Mouse (Mus musculus): ENCODE data around the gene Anp32e. TPM values are rescaled to one million over a fixed set of nuclear protein-coding genes. Genes with fewer than 3 reads are reported as not detected.

Anp32e gene
- total RNA-seq, 1 experiment, result 50.8 TPM

DNA sequence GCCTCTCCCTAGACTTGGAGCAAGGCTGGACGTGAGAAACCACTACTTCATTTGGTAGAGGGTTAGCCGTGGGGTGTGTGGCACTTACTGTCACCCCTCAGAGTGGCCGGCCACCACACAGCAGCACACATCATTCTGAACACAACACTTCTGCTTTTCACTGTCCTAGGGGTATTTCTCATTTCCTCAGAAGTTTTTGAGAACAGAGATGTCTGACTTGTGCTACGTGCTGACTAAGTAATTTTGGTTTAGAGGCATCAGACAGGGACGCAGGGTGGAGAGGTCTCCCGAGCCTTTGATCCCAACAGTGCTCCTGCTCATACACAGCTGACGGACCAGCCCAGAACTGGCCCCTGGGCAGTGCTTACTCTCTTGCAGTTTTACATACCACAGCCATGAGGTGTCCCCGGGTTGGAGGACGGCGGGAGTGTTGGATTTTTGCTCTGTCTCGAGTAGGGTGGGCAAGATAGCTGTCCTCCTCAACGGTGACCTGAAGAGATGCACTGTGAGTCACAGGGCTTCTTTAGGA, 61.4 kb downstream of the Anp32e start:
- H3K4me3 ChIP-seq (ENCODE audit: insufficient read depth in 1 of 2, low read depth in 1 of 2, low read length in 2 of 2, poor library complexity in 1 of 2, severe bottlenecking in 1 of 2), result no peak overlapping the region
- H3K9ac ChIP-seq (ENCODE audit: insufficient read depth, low read depth, low read length, poor library complexity, severe bottlenecking), result no peak overlapping the region
- no peak for DNase-seq (ENCODE audit: low read depth, low spot score)
- H3K27ac ChIP-seq (ENCODE audit: insufficient read depth, low read depth, low read length, poor library complexity, severe bottlenecking), result no peak overlapping the region
- peaks cover 2 to 31% of the 10 kb centered on the region in 2 experiments; a peak in 1 of 4 replicates for H3K4me1 ChIP-seq (ENCODE audit: control insufficient read depth in 2 of 2, insufficient read depth in 2 of 2, low read length in 2 of 2, poor library complexity in 1 of 2)
- no peak for TF ChIP-seq MAFK (IDR thresholded peaks at IDR 0.05; ENCODE audit: insufficient read depth, low read depth, low read length)
- TF ChIP-seq HCFC1 (IDR thresholded peaks at IDR 0.05; ENCODE audit: borderline replicate concordance, insufficient read depth, low read length), result no peak
- no peak for TF ChIP-seq ZNF384 (IDR thresholded peaks at IDR 0.05; ENCODE audit: low read depth, low read length)
- no peak for TF ChIP-seq ZC3H11A (IDR thresholded peaks at IDR 0.05; ENCODE audit: borderline replicate concordance, low read depth, low read length)
- no peak for TF ChIP-seq CHD2 (IDR thresholded peaks at IDR 0.05; ENCODE audit: low read depth, low read length)
- peaks cover 2% of the 10 kb centered on the region; the same call in 1 of the 2 replicates for H3K36me3 ChIP-seq (ENCODE audit: control insufficient read depth, insufficient read depth, low read length, poor library complexity, severe bottlenecking)
- no peaks in the 10 kb centered on the region for H3K9me3 ChIP-seq (ENCODE audit: control insufficient read depth, insufficient read depth, low read depth, low read length)
- in situ Hi-C loops (cut with MboI; ENCODE audit: low sequenced_read_pairs in 2 of 2, unreplicated experiment in 2 of 2), result no loop called here

DNA sequence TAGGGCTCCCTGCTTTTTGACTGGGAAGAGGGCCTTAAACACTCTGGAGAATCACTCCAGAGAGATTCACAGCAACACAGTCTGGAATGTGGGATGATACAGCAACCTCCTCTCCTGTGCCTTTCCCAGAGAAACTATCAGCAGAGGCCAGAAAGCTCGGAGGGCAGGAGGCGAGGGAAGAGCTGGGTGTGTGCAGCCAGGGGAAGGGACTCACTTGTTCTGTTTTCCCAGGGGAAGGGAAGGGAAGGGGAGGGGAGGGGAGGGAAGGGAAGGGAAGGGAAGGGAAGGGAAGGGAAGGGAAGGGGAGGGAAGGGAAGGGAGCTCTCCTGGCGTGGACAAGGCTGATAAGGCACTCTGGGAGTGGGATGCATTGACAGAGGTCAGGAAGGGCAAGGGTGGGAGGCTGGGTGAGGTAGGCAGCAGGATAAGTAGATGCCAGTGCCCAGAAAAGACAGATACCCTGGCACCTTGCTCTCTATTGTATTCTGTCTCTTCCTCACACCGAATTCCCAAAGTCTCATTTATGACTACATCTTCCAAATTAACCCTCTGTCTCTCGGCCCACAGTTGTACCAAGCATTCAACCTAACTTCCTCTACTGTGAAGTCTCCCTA, 64.1 kb downstream of the Anp32e start:
- in situ Hi-C loops (cut with MboI; ENCODE audit: low sequenced_read_pairs in 2 of 2, unreplicated experiment in 2 of 2), result no loop called here
- no peak for TF ChIP-seq CHD2 (IDR thresholded peaks at IDR 0.05; ENCODE audit: low read depth, low read length)
- no peak for TF ChIP-seq ZNF384 (IDR thresholded peaks at IDR 0.05; ENCODE audit: low read depth, low read length)
- no peak for TF ChIP-seq MAFK (IDR thresholded peaks at IDR 0.05; ENCODE audit: insufficient read depth, low read depth, low read length)
- no peak for TF ChIP-seq ZC3H11A (IDR thresholded peaks at IDR 0.05; ENCODE audit: borderline replicate concordance, low read depth, low read length)
- no peak for TF ChIP-seq HCFC1 (IDR thresholded peaks at IDR 0.05; ENCODE audit: borderline replicate concordance, insufficient read depth, low read length)
- H3K9me3 ChIP-seq (ENCODE audit: control insufficient read depth, insufficient read depth, low read depth, low read length), result no peaks in the 10 kb centered on the region
- DNase-seq (ENCODE audit: low read depth, low spot score), result no peak
- H3K4me1 ChIP-seq (ENCODE audit: control insufficient read depth in 2 of 2, insufficient read depth in 2 of 2, low read length in 2 of 2, poor library complexity in 1 of 2), result peaks cover 2 to 23% of the 10 kb centered on the region in 2 experiments; a peak in 2 of 4 replicates
- peaks cover 2% of the 10 kb centered on the region; the same call in 1 of the 2 replicates for H3K36me3 ChIP-seq (ENCODE audit: control insufficient read depth, insufficient read depth, low read length, poor library complexity, severe bottlenecking)
- H3K4me3 ChIP-seq (ENCODE audit: insufficient read depth in 1 of 2, low read depth in 1 of 2, low read length in 2 of 2, poor library complexity in 1 of 2, severe bottlenecking in 1 of 2), result no peak overlapping the region
- H3K9ac ChIP-seq (ENCODE audit: insufficient read depth, low read depth, low read length, poor library complexity, severe bottlenecking), result no peak overlapping the region
- H3K27ac ChIP-seq (ENCODE audit: insufficient read depth, low read depth, low read length, poor library complexity, severe bottlenecking), result no peak overlapping the region

DNA sequence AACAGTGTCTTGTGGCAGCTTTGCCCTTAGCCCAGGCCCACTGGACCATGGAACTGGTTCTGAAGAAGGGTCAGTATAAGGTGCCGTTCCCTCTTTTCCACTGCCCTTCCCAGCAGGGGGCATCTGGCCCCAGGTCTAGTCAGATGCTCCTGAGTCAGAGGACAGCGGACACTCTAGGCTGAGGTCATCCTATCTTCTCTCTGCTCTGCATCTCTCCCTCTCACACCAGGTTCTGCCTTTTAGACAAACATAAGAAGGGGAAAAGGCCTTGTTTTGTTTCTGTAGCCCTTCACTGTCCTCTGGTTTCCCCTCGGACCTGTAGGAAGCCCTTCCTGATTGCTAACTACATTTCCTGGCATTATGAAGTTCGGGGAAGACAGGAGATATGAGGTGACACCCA, 64.8 kb downstream of the Anp32e start:
- no peak for DNase-seq (ENCODE audit: low read depth, low spot score)
- Histone ChIP-seq H3K9me3 (ENCODE audit: control insufficient read depth, insufficient read depth, low read depth, low read length) (no peaks in the 10 kb centered on the region), H3K4me1 (ENCODE audit: control insufficient read depth in 2 of 2, insufficient read depth in 2 of 2, low read length in 2 of 2, poor library complexity in 1 of 2) (peaks cover 2 to 19% of the 10 kb centered on the region in 2 experiments; a peak in 2 of 4 replicates), H3K36me3 (ENCODE audit: control insufficient read depth, insufficient read depth, low read length, poor library complexity, severe bottlenecking) (peaks cover 2% of the 10 kb centered on the region; the same call in 1 of the 2 replicates), H3K4me3 (ENCODE audit: insufficient read depth in 1 of 2, low read depth in 1 of 2, low read length in 2 of 2, poor library complexity in 1 of 2, severe bottlenecking in 1 of 2) (no peak overlapping the region), H3K27ac (ENCODE audit: insufficient read depth, low read depth, low read length, poor library complexity, severe bottlenecking) (no peak overlapping the region), H3K9ac (ENCODE audit: insufficient read depth, low read depth, low read length, poor library complexity, severe bottlenecking) (no peak overlapping the region)
- no peak for TF ChIP-seq MAFK (IDR thresholded peaks at IDR 0.05; ENCODE audit: insufficient read depth, low read depth, low read length)
- no peak for TF ChIP-seq HCFC1 (IDR thresholded peaks at IDR 0.05; ENCODE audit: borderline replicate concordance, insufficient read depth, low read length)
- no peak for TF ChIP-seq ZNF384 (IDR thresholded peaks at IDR 0.05; ENCODE audit: low read depth, low read length)
- no peak for TF ChIP-seq ZC3H11A (IDR thresholded peaks at IDR 0.05; ENCODE audit: borderline replicate concordance, low read depth, low read length)
- no peak for TF ChIP-seq CHD2 (IDR thresholded peaks at IDR 0.05; ENCODE audit: low read depth, low read length)
- in situ Hi-C loops (cut with MboI; ENCODE audit: low sequenced_read_pairs in 2 of 2, unreplicated experiment in 2 of 2), result no loop called here

DNA sequence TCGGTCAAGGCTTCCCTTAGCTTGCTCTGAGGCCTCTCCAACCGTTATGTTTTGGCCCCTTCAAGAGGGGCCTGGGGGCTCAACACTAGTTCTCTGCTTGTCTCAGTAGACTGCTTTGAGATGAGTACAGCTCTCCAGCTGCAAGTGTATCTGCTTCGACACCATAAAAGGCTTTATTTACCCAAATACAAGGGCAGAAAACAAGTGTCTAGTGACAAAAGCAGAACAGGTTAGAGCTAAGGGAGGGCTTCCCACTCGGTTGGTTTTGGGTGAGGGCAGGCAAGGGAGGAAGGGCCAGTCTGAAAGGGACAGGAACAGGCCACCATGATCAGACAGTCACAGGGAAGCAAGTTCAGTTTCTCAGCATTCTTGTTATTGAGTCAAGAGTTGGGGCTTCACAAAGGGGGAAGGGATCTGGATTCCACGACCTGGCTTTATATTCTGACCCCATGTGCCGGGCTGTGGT, 65.4 kb downstream of the Anp32e start:
- TF ChIP-seq ZNF384 (IDR thresholded peaks at IDR 0.05; ENCODE audit: low read depth, low read length), result no peak
- H3K27ac ChIP-seq (ENCODE audit: insufficient read depth, low read depth, low read length, poor library complexity, severe bottlenecking), result no peak overlapping the region
- H3K9ac ChIP-seq (ENCODE audit: insufficient read depth, low read depth, low read length, poor library complexity, severe bottlenecking), result no peak overlapping the region
- no peak overlapping the region for H3K4me3 ChIP-seq (ENCODE audit: insufficient read depth in 1 of 2, low read depth in 1 of 2, low read length in 2 of 2, poor library complexity in 1 of 2, severe bottlenecking in 1 of 2)
- peaks cover 2% of the 10 kb centered on the region; the same call in 1 of the 2 replicates for H3K36me3 ChIP-seq (ENCODE audit: control insufficient read depth, insufficient read depth, low read length, poor library complexity, severe bottlenecking)
- in situ Hi-C loops (cut with MboI; ENCODE audit: low sequenced_read_pairs in 2 of 2, unreplicated experiment in 2 of 2), result no loop called here
- peaks cover 2 to 15% of the 10 kb centered on the region in 2 experiments; a peak in 2 of 4 replicates for H3K4me1 ChIP-seq (ENCODE audit: control insufficient read depth in 2 of 2, insufficient read depth in 2 of 2, low read length in 2 of 2, poor library complexity in 1 of 2)
- DNase-seq (ENCODE audit: low read depth, low spot score), result no peak
- no peaks in the 10 kb centered on the region for H3K9me3 ChIP-seq (ENCODE audit: control insufficient read depth, insufficient read depth, low read depth, low read length)

All from ES-E14 (cell line).